Mouse (Mus musculus) E14TG2a.4 (cell line): ENCODE results near the gene Col6a6.

Experiments
- CTCF ChIP-seq: conservative IDR thresholded peaks from 2 replicates; pipeline ENCODE4 v1.5.1; 2014; ENCODE audit warnings: low read length
- NANOG ChIP-seq: IDR thresholded peaks from 2 replicates; pipeline ENCODE4 v1.6.1; 2014; ENCODE audit warnings: borderline replicate concordance, low read length, mixed read lengths
- POU5F1 ChIP-seq: IDR thresholded peaks from 2 replicates; pipeline ENCODE4 v1.6.1; 2014; ENCODE audit warnings: low read length, borderline replicate concordance

DNA sequence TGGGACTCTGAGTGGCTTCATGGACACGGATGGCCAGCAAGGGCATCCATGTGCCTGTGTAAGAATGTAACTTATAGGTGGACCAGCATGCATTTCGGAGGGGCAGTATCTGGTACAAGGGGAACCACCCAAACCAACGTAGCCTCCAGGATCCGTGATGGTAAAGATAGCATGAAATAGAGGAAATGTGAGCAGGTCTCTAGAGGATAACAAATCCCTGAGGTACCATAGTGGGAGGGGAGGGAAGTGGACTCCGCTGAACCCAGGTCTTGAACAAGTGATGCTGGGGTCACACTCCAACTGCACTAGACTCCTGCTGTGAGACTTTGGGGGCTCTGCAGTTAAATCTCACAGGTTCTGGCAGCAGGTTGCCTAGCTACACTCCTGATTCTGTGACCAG lies 27.7 kb downstream of the Col6a6 start:
- TF ChIP-seq CTCF = no peak
- TF ChIP-seq POU5F1 = no peak
- no peak for TF ChIP-seq NANOG
